Mouse (Mus musculus): ENCODE results near the gene Cpsf6.

Gene Cpsf6

GRCm38 (mm10) chr10:117413562-117414527 lies 34.0 kb upstream of the Cpsf6 start:
- no peak for DNase-seq (ENCODE audit: low read depth, low spot score)

DNA sequence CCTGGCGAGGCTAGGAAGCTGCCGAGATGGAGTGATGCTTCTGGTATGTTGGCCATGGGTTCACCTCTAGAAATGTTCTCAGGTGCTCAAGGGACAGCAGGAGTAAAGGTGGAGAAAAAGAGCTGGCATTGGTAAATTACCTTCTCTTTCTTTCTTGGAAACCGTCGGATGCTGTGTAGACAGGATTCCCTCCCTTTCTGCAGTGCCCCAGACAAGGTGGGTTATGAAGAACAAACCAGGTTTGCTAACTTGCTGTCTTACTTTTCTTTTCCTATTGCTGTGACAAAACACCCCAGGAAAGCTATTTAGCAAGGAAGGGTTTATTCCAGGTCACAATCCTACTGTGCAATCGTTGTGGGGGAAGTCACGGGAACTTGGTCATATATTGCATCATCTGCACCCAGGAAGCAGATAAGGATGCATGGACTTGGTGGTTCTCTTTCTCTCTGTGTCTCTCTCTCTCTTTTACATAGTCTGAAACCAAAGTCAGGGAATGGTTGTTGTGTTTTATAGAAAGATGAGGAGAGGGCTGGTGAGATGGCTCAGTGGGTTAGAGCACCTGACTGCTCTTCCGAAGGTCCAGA lies 32.8 kb upstream of the Cpsf6 start:
- no peak for DNase-seq (ENCODE audit: low read depth, low spot score)

GRCm38 (mm10) chr10:117411716-117412473 lies 32.1 kb upstream of the Cpsf6 start:
- no peak for DNase-seq (ENCODE audit: low read depth, low spot score)

- no peak for DNase-seq (ENCODE audit: low read depth, low spot score)
These were observed 31.3 kb upstream of the Cpsf6 start for GRCm38 (mm10) chr10:117411131-117411530.

DNA sequence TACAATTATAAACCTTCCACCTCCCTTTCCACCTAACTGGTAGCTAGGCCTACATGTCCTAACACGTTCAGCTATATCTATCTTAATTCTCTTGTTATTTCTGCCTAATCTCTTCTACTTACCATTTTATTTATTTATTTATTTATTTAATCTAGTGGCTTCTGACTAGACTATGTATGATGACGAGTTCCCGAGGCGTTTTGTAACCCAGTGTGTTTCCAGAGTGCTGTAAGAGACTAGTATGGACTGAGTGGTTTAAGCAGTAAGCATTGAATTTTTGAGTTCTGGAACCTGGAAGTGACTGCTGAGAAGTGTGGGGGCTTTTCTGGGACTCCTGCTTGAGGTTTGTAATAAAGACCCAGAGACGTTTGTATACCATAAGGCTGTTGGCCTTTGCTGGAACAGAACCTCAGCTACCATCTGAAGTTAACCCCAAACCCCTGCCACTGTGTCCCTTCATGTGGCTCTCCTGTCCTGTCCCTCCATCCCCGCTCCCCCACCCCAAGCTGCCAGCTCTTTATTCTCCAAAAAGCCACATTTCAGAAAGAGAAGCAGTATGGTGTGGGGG lies 30.8 kb upstream of the Cpsf6 start:
- no peak for DNase-seq (ENCODE audit: low read depth, low spot score)

DNA sequence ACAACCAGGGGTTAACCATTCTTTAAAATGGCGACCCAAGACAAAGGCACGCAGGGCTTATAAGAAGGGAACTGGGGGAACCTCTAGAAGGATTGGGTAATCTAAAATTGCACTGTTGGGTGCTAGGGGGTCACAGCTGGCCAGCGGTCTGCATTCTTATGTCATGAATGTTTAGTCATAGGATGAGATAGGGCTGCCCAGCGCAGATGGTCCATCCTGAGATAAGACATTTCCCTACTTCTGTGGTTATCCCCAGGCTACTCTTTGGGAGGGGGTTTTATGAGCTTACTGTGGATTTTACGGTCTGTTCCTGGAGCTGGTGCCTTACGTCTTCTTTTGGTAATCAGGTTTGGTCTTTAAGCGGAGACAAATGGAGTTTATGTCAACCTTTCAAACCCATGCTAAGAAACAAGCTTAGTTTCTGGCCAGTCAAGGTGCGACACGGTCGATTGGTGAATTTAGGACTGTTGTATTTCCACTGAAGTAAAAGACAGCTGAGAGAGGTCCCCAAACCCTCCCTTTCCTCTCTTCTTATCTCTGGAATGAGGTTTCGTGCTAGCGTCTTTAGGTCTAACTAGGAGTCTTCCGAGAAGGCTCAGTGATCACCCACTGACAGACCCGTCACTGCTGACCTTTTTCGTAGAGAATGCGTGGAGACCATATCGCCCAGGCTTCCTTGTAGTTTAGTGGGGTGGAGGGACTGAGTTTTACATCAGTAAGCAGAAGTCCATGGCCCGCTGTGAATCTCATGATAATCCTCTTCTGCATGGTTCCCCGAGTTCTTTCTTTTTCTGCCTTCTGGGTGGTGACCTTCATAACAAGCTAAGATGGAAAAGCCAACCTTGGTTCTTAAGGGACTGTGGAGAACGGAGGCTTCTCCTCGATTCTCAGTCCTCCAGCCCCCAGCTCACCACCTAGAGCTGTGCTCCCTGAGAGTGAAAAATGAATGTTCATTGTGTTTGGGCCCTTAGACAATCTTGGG lies 29.8 kb upstream of the Cpsf6 start:
- DNase-seq (ENCODE audit: low read depth, low spot score), result no peak

GRCm38 (mm10) chr10:117408545-117409372 lies 28.9 kb upstream of the Cpsf6 start:
- DNase-seq (ENCODE audit: low read depth, low spot score), result no peak

DNA sequence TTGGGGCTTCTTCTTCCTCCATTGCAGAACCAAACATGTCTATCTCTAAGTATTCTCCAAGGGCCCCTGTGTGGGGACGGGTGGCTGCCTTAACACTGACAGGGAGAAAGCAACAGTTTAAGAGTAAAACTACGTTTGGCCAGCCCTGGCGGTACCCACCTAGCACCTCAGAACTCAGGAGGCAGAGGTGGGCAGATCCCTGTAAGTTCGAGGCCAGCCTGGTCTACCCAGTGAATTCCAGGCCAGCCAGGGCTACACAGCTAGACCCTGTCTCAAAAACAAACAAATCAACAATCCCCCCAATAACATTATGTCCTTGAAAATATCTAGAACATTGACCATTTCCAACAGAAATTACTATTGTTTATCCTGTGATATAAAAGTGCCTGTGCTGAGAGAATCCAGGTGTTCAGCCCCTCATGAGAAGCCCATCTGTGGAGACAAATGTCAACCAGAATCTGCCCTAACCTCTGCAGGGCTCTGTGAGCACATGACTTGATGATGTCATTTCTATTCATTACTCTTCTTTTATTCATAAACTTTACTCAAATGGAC lies 28.0 kb upstream of the Cpsf6 start:
- DNase-seq (ENCODE audit: low read depth, low spot score), result no peak

GRCm38 (mm10) chr10:117406843-117407733 lies 27.3 kb upstream of the Cpsf6 start:
- no peak for DNase-seq (ENCODE audit: low read depth, low spot score)

DNA sequence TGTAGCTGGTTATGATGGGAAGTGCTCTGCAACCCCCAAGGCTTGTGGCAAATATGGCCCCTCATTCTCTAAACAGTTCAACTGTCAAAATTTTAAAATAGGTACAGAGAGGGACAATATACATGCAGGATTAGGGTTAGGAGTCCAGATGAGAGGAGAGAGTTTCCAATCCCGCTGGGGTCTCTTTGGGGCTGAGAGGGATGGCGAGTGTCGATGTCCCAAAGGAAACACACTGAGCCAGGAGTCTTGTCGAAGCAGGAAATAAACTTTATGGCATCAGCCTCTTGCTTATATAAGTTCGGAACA lies 26.4 kb upstream of the Cpsf6 start:
- no peak for DNase-seq (ENCODE audit: low read depth, low spot score)

GRCm38 (mm10) chr10:117405526-117406282 lies 25.9 kb upstream of the Cpsf6 start:
- no peak for DNase-seq (ENCODE audit: low read depth, low spot score)

GRCm38 (mm10) chr10:117404384-117404783 lies 24.6 kb upstream of the Cpsf6 start:
- no peak for DNase-seq (ENCODE audit: low read depth, low spot score)

- DNase-seq (ENCODE audit: low read depth, low spot score), result no peak
These were observed 23.6 kb upstream of the Cpsf6 start for GRCm38 (mm10) chr10:117403344-117403953.

- no peak for DNase-seq (ENCODE audit: low read depth, low spot score)
These were observed 22.9 kb upstream of the Cpsf6 start for GRCm38 (mm10) chr10:117402403-117403333.

DNA sequence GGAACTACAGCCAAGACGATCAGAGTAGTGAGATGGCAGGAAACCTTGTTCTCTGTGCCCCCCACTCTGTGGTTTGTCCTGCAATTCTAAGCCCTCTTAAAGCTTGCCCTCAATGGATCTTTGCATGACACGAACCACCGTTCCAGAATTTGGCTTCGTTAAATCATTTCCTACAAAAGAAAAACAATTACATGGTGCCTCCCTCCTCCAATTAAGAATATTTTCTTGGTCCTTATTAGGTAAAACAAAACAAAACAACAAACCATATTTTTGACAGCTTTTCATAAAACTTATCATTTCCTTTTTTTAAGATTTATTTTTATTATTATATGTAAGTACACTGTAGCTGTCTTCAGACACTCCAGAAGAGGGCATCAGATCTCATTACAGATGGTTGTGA lies 21.5 kb upstream of the Cpsf6 start:
- DNase-seq (ENCODE audit: low read depth, low spot score), result no peak

GRCm38 (mm10) chr10:117400246-117400954 lies 20.6 kb upstream of the Cpsf6 start:
- DNase-seq (ENCODE audit: low read depth, low spot score), result no peak

Measured in brain, embryonic 18.5 days (tissue).